Mouse (Mus musculus) kidney, embryonic 15.5 days (tissue): ENCODE results near the gene Pid1. TPM values are rescaled to one million over a fixed set of nuclear protein-coding genes. Genes with fewer than 3 reads are reported as not detected.

Experiments
- ATAC-seq: fragments of 200-750 bp; cut with Nextera tagmentation; replicated peaks from 2 replicates; pipeline ENCODE4 v1.8.0; 2017; ENCODE audit warnings: moderate TSS enrichment; ENCODE audit not compliant: low FRiP score
- H3K27ac ChIP-seq: fragments of 300-500 bp; sonication (generic); 2 replicates; pipeline ENCODE4 v1.5.1; 2015; ENCODE audit warnings: mild to moderate bottlenecking, inconsistent platforms
- H3K27me3 ChIP-seq: fragments of 300-500 bp; sonication (generic); 2 replicates; pipeline ENCODE4 v1.6.1; 2015; ENCODE audit warnings: inconsistent platforms
- H3K36me3 ChIP-seq: fragments of 300-500 bp; sonication (generic); 2 replicates; pipeline ENCODE4 v1.6.1; 2015; ENCODE audit warnings: inconsistent platforms
- H3K4me1 ChIP-seq: fragments of 300-500 bp; sonication (generic); 2 replicates; pipeline ENCODE4 v1.6.1; 2015; ENCODE audit warnings: inconsistent platforms
- H3K4me2 ChIP-seq: fragments of 300-500 bp; sonication (generic); 2 replicates; pipeline ENCODE4 v1.6.1; 2015; ENCODE audit warnings: moderate library complexity, mild to moderate bottlenecking, inconsistent platforms
- H3K4me3 ChIP-seq: fragments of 300-500 bp; sonication (generic); replicated peaks from 2 replicates; pipeline ENCODE4 v1.5.1; 2015; ENCODE audit warnings: mild to moderate bottlenecking, inconsistent platforms
- H3K9ac ChIP-seq: fragments of 300-500 bp; sonication (generic); 2 replicates; pipeline ENCODE4 v1.6.1; 2015; ENCODE audit warnings: mild to moderate bottlenecking, inconsistent platforms
- H3K9me3 ChIP-seq: fragments of 300-500 bp; sonication (generic); replicated peaks from 2 replicates; pipeline ENCODE4 v1.6.1; 2016; ENCODE audit warnings: inconsistent platforms
- WGBS: fragments of 180-500 bp; shearing (Covaris S2); methylation state at CpG from one replicate; pipeline ENCODE4 v1.1.7; 2015; ENCODE audit warnings: mixed read lengths; 5-methylcytosine and 5-hydroxymethylcytosine counted together
- polyA plus RNA-seq: library from polyadenylated mRNA; unstranded; fragments of >200 nt; fragmentation: Nextera tagmentation; extraction: Ambion mirVana; gene quantifications from 2 replicates; pipeline ENCODE4 v1.2.1, GENCODE M21; 2015

The Pid1 gene
- polyA plus RNA-seq, 1 experiment from 2014 or later: 34.5 TPM

DNA sequence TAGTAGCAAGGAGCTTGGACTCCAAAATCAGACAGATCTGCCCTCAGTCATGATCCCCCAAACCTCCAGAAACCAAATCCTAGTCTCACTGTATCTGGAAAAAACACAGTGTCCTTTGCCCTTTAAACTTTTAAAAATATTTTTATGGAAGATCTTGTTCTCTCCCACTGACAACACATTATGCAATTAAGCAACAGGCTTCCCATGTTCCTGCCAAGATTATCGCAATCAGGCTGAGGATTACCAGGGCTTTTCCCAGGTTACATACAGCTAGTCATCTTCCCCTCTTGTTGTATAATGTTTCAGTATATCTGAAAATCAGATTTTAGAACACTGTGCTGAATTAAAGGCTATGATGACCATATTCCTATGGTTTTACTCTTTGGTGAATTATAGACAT lies 64.3 kb downstream of the Pid1 start:
- H3K9me3 ChIP-seq: no peaks in the 10 kb centered on the region
- no peaks in the 10 kb centered on the region for H3K27me3 ChIP-seq
- 88% methylated on average over 1 of the region's 1 CpGs for WGBS

DNA sequence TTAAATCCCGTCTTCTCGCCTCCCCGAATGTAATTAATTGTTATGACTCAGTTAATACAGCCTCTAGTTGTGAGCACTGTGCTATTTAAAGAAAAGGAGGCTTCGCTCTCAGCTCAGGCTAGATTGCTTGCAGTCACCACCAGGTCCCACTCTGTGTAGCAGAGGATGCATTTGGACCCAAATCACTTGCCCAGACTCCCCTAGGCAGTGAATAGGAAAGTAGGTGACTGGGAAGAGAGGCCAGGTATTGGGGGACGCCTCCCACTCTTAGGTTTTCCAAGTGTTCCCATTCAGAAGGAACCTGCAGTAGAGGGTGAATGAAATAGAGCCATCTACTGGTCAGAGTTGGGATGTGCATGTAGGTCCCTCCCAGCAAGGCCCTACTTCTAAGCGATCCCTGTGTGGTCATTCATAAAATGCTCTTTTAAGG lies 77.3 kb downstream of the Pid1 start:
- no peaks in the 10 kb centered on the region for H3K36me3 ChIP-seq

More for the DNA sequence above, 64.3 kb downstream of the Pid1 start:
- H3K4me1 ChIP-seq: no peaks in the 10 kb centered on the region
- H3K36me3 ChIP-seq: no peaks in the 10 kb centered on the region
- ATAC-seq: no peak
- H3K4me3 ChIP-seq: no peak overlapping the region
- no peak overlapping the region for H3K27ac ChIP-seq
- H3K9ac ChIP-seq: no peak overlapping the region
- no peak overlapping the region for H3K4me2 ChIP-seq

DNA sequence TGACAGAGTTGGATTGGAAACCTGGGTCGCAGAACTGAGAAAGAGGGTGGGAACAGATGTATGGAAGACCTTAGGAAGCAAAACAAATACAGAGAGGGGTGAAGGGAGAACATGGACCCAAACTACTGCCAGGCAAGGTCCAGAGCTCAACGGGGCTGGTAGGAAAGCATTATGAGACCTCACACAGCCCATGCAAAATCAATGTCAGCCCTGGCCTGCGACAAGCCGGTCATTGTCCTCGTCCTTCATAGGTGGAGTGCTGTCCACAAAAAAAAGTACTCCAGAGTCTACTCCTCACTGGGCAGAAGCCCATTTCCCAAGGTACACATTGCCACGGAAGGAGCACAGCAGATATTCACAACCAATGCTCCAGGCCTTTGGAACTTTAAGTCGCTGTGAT lies 78.4 kb downstream of the Pid1 start:
- 89% methylated on average over 7 of the region's 7 CpGs for WGBS
- Histone ChIP-seq H3K27ac (no peak overlapping the region), H3K9ac (no peak overlapping the region), H3K36me3 (no peaks in the 10 kb centered on the region), H3K9me3 (no peaks in the 10 kb centered on the region), H3K4me2 (no peak overlapping the region), H3K4me3 (no peak overlapping the region), H3K4me1 (peaks cover 14% of the 10 kb centered on the region; the same call in 1 of the 2 replicates), H3K27me3 (peaks cover 18% of the 10 kb centered on the region)
- ATAC-seq: no peak

More for the DNA sequence above, 77.3 kb downstream of the Pid1 start:
- H3K27me3 ChIP-seq: peaks cover 18% of the 10 kb centered on the region
- H3K4me2 ChIP-seq: no peak overlapping the region
- H3K4me1 ChIP-seq: peaks cover 14% of the 10 kb centered on the region; the same call in 1 of the 2 replicates
- ATAC-seq: no peak
- WGBS: 34% methylated on average over 6 of the region's 6 CpGs
- no peak overlapping the region for H3K9ac ChIP-seq
- H3K27ac ChIP-seq: no peak overlapping the region
- no peak overlapping the region for H3K4me3 ChIP-seq
- no peaks in the 10 kb centered on the region for H3K9me3 ChIP-seq

DNA sequence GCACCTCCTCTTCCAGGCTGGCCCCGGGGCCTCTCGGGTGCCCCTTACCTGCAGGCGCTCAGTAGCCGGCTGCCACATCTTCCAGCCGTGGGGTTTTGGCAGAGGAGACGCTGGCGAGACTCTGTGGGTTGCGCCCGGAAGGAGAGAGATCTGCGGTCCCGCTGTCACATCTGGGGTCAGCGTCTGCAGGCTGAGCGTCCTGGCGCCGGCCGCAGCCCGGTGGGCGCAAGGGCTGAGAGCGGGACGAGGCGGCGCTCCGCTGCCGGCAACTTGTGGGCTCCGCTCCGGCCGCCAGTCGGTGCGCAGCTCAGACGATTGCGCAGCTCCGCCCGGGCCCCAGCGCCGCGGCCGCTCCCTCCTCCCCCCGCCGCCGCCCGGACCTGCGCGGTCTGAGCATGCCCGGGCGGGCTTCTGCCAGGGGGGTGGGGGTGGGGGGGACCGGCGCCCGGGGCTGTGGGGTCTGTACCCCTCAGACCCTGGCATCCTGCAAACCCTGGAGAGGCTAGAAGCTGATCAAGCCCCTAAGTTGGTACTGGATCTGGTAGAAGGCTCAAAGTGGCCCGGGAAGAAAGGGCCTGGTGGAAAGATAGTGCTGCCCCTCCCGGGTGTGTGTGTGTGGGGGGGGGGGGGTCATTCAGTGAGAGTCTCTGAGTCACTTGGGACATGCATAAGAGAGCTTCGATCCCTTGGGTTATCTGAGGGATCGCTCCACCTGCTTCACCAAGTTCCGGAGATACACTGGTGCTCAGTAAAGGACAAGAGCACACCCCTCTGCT lies 79.5 kb downstream of the Pid1 start:
- 3% methylated on average over 52 of the region's 53 CpGs for WGBS

DNA sequence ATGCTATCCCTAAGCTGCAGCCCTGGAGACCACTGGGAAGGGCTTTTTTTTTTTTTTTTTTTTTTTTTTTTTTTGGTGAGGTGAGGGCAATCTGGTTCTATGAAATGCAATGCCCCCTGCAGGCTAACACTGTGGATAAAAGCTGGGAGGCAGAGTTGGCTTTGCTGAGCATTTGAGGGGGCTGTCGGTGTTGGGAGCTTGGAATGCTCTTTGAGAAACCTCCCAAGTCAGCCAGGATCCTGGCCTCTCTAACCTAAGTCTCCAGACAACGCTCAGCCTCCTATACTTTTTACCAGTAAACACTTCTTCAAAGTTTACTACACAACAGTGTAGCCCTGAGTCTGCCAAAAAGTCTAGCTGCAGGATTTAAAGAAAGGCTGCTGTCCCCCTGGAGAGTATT lies 80.9 kb downstream of the Pid1 start:
- H3K9ac ChIP-seq: peak overlapping the region; percentile 8; the same call in 1 of the 2 replicates
- 0% methylated on average over 2 of the region's 2 CpGs for WGBS
- H3K4me3 ChIP-seq: peak overlapping the region; percentile 51
- peak overlapping the region; percentile 66 for H3K4me2 ChIP-seq
- no peaks in the 10 kb centered on the region for H3K36me3 ChIP-seq
- ATAC-seq: no peak
- H3K9me3 ChIP-seq: no peaks in the 10 kb centered on the region
- peaks cover 14% of the 10 kb centered on the region; the same call in 1 of the 2 replicates for H3K4me1 ChIP-seq
- peaks cover 18% of the 10 kb centered on the region for H3K27me3 ChIP-seq
- no peak overlapping the region for H3K27ac ChIP-seq

More for the DNA sequence above, 79.5 kb downstream of the Pid1 start:
- Histone ChIP-seq H3K4me3 (peak overlapping the region; percentile 51), H3K9ac (peak overlapping the region; percentile 48), H3K36me3 (no peaks in the 10 kb centered on the region), H3K4me1 (peaks cover 14% of the 10 kb centered on the region; the same call in 1 of the 2 replicates), H3K27ac (0 out of 2 replicates have a peak overlapping the region, but pooled peaks have one; percentile 9), H3K27me3 (peaks cover 18% of the 10 kb centered on the region), H3K4me2 (peak overlapping the region; percentile 66), H3K9me3 (no peaks in the 10 kb centered on the region)
- peak; percentile 87 for ATAC-seq

DNA sequence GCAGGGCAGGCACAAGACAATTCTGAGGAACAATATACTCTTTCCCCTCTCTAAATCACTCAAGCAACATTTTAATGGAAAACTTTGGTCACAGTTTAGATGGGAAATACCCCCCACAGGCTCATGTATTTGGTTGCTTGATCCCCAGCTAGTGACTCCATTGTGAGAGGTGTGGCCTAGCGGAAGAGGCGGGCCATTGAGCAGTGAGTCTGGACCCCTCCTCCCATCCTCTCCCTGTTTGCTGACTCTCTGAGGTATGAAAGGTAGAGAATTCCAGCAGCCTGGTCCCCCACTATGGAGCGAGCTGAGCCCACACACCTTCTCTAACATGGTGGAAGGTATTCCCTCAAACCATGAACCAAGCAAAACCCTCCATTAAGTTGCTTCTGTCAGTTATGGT lies 83.8 kb downstream of the Pid1 start:
- Histone ChIP-seq H3K4me2 (no peak overlapping the region), H3K4me3 (no peak overlapping the region), H3K27ac (no peak overlapping the region), H3K9ac (no peak overlapping the region), H3K36me3 (no peaks in the 10 kb centered on the region), H3K4me1 (peaks cover 14% of the 10 kb centered on the region; the same call in 1 of the 2 replicates), H3K9me3 (no peaks in the 10 kb centered on the region), H3K27me3 (peaks cover 11% of the 10 kb centered on the region)
- 96% methylated on average over 3 of the region's 3 CpGs for WGBS
- no peak for ATAC-seq

DNA sequence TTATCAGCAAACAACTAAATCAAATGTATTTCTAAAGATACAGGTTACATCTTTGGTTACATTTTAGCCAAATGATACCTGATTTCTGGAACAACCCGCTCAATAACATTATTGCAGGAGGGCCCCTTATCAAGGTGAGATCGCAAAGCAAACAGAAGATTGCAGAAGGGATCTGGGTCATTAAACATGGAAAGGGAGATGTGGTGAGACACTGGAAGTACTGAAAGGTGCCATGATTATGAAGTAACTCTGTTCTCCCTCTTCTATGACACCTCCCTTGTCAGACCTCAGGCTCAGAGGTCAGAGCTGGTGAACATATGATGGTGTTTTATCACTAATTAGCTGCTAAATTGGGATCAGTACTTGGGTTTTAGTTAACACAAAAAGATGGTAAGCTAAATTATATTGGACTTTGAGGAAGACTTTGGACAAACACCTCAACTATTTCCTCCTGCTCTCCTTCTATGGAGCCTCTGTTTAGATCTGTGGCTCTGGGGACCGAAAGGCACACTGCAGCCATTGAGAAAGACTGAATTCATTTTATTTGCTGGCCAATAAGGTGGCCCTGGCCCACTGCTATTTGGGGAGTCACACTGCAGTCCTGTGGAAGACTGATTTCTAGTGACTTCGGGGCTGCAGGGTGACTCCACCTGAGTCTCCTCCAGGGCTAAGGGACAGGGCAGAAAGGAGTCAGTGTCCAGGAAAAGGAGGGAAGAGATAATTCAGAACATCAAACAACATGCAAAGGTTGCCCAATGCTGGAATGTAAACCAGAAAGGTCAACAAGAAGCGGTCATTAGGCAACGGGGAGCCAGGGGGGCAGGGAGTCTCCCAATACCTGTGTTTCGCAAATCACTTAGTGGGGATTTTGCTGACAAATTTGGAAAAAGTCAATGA lies 85.4 kb downstream of the Pid1 start:
- ATAC-seq: no peak
- Histone ChIP-seq H3K27ac (no peak overlapping the region), H3K4me2 (no peak overlapping the region), H3K4me1 (peaks cover 8% of the 10 kb centered on the region; the same call in 1 of the 2 replicates), H3K4me3 (no peak overlapping the region), H3K9me3 (no peaks in the 10 kb centered on the region), H3K27me3 (peaks cover 8% of the 10 kb centered on the region), H3K36me3 (no peaks in the 10 kb centered on the region), H3K9ac (no peak overlapping the region)
- WGBS: 73% methylated on average over 7 of the region's 7 CpGs

DNA sequence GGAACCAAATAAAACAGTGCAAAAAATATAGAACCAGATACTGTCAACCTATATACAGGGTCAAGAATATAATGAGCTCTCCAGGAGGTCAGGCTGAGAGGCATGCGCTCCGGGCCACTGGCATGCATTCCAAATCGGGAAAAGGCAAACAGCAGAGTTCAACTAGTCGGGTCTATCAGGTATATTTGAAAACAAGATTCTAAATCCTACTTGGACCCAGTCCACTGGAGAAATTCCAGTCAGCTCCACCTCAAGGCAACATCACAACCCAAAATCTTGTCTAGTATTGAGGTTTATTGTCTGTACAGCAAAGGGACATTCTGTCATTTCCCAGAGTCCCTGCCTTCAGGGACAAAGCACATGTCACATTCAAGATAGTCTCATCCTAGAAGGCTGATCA lies 91.0 kb downstream of the Pid1 start:
- 73% methylated on average over 4 of the region's 4 CpGs for WGBS
- ATAC-seq: no peak

DNA sequence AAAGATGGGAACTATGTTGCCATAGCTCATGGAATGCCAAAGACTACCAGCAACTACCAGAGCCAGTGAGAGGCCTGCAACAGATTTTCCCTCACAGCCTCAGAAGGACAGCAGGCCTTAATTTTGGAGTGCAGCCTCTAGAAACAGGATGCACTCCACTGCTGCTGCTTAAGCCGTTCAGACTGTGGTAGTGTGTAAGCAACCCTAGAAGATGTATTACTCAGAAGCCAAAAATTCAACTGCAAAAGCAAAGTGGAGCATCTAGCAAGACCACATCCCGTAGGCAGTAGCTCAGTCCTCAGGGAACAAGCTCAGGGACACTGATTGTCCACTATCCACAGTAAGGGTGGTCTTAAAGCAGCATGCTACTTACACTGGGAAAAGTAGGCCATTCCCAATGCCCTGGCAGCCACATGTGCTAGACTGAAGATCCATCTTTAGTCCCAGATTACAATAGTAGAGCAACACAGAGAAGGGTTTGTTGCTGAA lies 92.2 kb downstream of the Pid1 start:
- H3K9ac ChIP-seq: no peak overlapping the region
- H3K4me1 ChIP-seq: no peaks in the 10 kb centered on the region
- no peak overlapping the region for H3K27ac ChIP-seq
- 80% methylated on average over 2 of the region's 2 CpGs for WGBS
- no peak overlapping the region for H3K4me2 ChIP-seq
- no peaks in the 10 kb centered on the region for H3K36me3 ChIP-seq
- no peak overlapping the region for H3K4me3 ChIP-seq
- no peak for ATAC-seq
- no peaks in the 10 kb centered on the region for H3K9me3 ChIP-seq
- no peaks in the 10 kb centered on the region for H3K27me3 ChIP-seq

More for the DNA sequence above, 91.0 kb downstream of the Pid1 start:
- Histone ChIP-seq H3K9ac (no peak overlapping the region), H3K36me3 (no peaks in the 10 kb centered on the region), H3K4me1 (no peaks in the 10 kb centered on the region), H3K4me3 (no peak overlapping the region), H3K27ac (no peak overlapping the region), H3K27me3 (no peaks in the 10 kb centered on the region), H3K4me2 (no peak overlapping the region), H3K9me3 (no peaks in the 10 kb centered on the region)

DNA sequence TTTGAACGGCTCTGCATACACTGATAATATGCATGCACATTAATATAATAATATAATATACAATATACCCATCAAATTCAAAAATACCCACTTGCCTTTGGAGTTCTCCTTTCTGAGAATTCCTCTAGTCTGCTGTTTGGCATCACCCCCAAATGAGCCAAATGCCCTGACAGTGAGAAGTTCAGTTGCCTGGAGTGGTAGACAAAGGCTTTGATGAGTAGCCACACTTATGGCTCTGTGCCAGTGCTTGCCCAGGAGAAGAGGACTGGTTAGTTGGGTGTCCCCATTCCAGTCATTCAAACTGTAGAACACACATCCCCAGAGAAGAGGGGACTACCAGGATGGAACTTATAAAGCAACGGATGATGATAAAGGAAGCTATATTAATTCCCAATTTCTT lies 106.3 kb downstream of the Pid1 start:
- WGBS: 97% methylated on average over 2 of the region's 2 CpGs
- H3K9me3 ChIP-seq: no peaks in the 10 kb centered on the region
- H3K27me3 ChIP-seq: no peaks in the 10 kb centered on the region
- ATAC-seq: no peak
- H3K27ac ChIP-seq: no peak overlapping the region
- peaks cover 5% of the 10 kb centered on the region; the same call in 1 of the 2 replicates for H3K4me1 ChIP-seq
- no peak overlapping the region for H3K9ac ChIP-seq
- H3K4me2 ChIP-seq: no peak overlapping the region
- no peaks in the 10 kb centered on the region for H3K36me3 ChIP-seq
- no peak overlapping the region for H3K4me3 ChIP-seq

DNA sequence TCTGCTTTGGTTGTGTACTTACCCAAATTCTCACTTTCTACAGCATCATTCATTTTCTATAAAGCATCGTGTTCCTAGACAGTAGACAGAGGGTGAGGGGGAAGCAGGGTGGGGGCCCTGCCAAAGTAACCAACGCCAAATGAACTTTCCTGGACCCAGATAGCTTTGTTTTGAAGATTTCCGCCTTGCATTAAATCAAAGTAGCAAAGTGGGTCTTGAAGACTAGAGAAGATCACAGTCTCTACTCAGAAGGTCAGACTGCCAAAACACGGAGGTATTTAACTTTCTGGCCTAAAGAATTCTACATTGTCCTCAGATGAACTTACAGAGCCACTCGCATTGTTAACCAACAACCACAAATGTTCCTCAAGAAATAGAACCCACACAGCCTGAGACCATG lies 109.6 kb downstream of the Pid1 start:
- peaks cover 5% of the 10 kb centered on the region; the same call in 1 of the 2 replicates for H3K4me1 ChIP-seq
- H3K36me3 ChIP-seq: no peaks in the 10 kb centered on the region
- no peak for ATAC-seq
- no peaks in the 10 kb centered on the region for H3K27me3 ChIP-seq
- no peak overlapping the region for H3K9ac ChIP-seq
- no peak overlapping the region for H3K27ac ChIP-seq
- H3K4me2 ChIP-seq: no peak overlapping the region
- no peaks in the 10 kb centered on the region for H3K9me3 ChIP-seq
- WGBS: 34% methylated on average over 5 of the region's 5 CpGs
- H3K4me3 ChIP-seq: no peak overlapping the region

DNA sequence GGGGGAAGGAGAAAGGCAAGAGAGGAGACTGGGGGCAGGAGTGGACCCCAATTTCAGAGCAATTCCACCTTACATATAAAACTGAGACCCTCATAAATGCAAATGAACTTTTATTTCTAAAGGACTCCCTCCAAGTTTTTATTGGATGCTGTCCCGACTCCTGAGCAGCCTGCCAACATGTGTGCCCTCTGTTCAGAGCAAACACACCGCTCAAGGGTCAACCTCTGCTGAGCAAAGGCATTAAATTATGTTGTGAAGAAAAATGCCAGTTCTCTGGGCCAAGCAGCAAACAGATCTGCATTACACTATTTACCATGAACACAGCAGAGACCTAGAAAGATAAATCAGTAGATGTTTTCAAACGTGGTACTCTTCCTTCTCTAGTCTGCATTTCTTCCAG lies 110.1 kb downstream of the Pid1 start:
- ATAC-seq: no peak
- no peaks in the 10 kb centered on the region for H3K36me3 ChIP-seq

More for the DNA sequence above, 110.1 kb downstream of the Pid1 start:
- Histone ChIP-seq H3K4me2 (no peak overlapping the region), H3K27me3 (no peaks in the 10 kb centered on the region), H3K4me1 (peaks cover 5% of the 10 kb centered on the region; the same call in 1 of the 2 replicates), H3K27ac (no peak overlapping the region), H3K4me3 (no peak overlapping the region), H3K9me3 (no peaks in the 10 kb centered on the region), H3K9ac (no peak overlapping the region)
- WGBS: 27% methylated on average over 3 of the region's 3 CpGs
